Mouse (Mus musculus) hindbrain, embryonic 15.5 days (tissue): ENCODE measurements around the gene Cd40. TPM values are rescaled to one million over a fixed set of nuclear protein-coding genes. Genes with fewer than 3 reads are reported as not detected.

Experiments used
- ATAC-seq: fragments of 200-750 bp; cut with Nextera tagmentation; 2 replicates; pipeline ENCODE4 v1.8.0; 2017; ENCODE audit warnings: low read depth, moderate number of reproducible peaks, moderate TSS enrichment; ENCODE audit not compliant: low FRiP score
- H3K27ac ChIP-seq: fragments of 300-500 bp; sonication (generic); replicated peaks from 2 replicates; pipeline ENCODE4 v1.5.1; 2015; ENCODE audit warnings: mild to moderate bottlenecking, inconsistent platforms
- H3K27me3 ChIP-seq: fragments of 300-500 bp; sonication (generic); 2 replicates; pipeline ENCODE4 v1.6.1; 2015; ENCODE audit warnings: control low read depth, inconsistent platforms
- H3K36me3 ChIP-seq: fragments of 300-500 bp; sonication (generic); 2 replicates; pipeline ENCODE4 v1.6.1; 2015; ENCODE audit warnings: control low read depth, inconsistent platforms
- H3K4me1 ChIP-seq: fragments of 300-500 bp; sonication (generic); replicated peaks from 2 replicates; pipeline ENCODE4 v1.6.1; 2015; ENCODE audit warnings: control low read depth, inconsistent platforms
- H3K4me2 ChIP-seq: fragments of 300-500 bp; sonication (generic); 2 replicates; pipeline ENCODE4 v1.6.1; 2015; ENCODE audit warnings: moderate library complexity, mild to moderate bottlenecking, inconsistent platforms
- H3K4me3 ChIP-seq: fragments of 300-500 bp; sonication (generic); 2 replicates; pipeline ENCODE4 v1.5.1; 2015; ENCODE audit warnings: mild to moderate bottlenecking, inconsistent platforms
- H3K9ac ChIP-seq: fragments of 300-500 bp; sonication (generic); 2 replicates; pipeline ENCODE4 v1.6.1; 2015; ENCODE audit warnings: inconsistent platforms
- H3K9me3 ChIP-seq: fragments of 300-500 bp; sonication (generic); 2 replicates; pipeline ENCODE4 v1.6.1; 2016; ENCODE audit warnings: control low read depth, inconsistent platforms
- WGBS: fragments of 180-500 bp; shearing (Covaris S2); methylation state at CpG from one replicate; pipeline ENCODE4 v1.1.7; 2015; 5-methylcytosine and 5-hydroxymethylcytosine counted together
- polyA plus RNA-seq: library from polyadenylated mRNA; unstranded; fragments of >200 nt; fragmentation: Nextera tagmentation; extraction: Ambion mirVana; gene quantifications from 2 replicates; pipeline ENCODE4 v1.2.1, GENCODE M21; 2015

The Cd40 gene
- 5.6 and 6.9 TPM in 2 replicates for polyA plus RNA-seq

DNA sequence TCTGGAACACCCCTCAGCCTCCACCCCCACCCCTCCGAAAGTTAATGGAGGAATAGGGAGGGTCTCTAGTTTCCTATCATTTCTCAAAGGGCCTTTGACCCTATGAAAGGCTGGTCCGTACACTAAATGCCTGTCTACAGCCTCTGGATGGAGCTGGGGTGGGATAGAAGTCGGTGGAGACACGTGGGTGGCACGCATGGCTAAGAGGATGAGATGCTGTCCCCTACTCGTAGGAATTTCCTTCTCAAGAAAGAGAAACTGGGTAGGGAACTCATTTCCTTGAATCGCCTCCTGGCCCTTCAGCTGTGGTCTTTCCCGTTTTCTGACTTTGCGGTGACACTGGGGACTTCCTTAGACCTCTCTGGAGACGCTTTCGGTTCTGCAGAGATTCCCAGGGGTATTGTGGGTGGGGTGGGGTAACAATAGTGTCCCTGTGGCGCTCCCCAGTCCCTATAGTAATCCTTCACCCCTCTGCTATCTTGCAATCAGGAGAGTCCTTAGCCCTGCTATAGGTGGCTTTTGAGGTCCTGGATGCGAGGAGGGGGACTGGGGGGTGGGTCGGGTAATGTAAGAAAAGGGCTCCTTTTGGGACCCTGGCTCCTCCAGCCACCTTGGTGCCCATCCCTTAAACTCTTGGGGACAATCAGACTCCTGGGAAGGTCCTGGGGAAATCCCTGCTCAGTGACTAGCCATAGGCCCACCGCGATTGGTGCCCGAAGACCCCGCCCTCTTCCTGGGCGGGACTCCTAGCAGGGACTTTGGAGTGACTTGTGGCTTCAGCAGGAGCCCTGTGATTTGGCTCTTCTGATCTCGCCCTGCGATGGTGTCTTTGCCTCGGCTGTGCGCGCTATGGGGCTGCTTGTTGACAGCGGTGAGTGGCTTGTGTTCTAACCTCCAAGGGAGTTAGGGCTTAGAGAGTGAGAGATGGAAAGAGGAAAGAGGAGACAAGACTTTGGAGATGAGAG, at the start of gene Cd40:
Gene Cd40 (plus strand): TSS at position 740 of the 965 bp plus-strand sequence.
- H3K36me3 ChIP-seq: no peaks in the 10 kb centered on the region
- peaks cover 8% of the 10 kb centered on the region for H3K4me1 ChIP-seq
- H3K27me3 ChIP-seq: 0 out of 2 replicates have a peak, but pooled peaks cover 2% of the 10 kb centered on the region
- no peaks in the 10 kb centered on the region for H3K9me3 ChIP-seq
- 13% methylated on average over 25 of the region's 25 CpGs for WGBS
- ATAC-seq: no peak
- H3K27ac ChIP-seq: 0 out of 2 replicates have a peak within 1 kb of the TSS, but pooled peaks have one; percentile 23
- peak within 1 kb of the TSS; percentile 40 for H3K4me2 ChIP-seq
- no peak within 1 kb of the TSS for H3K9ac ChIP-seq
- peak within 1 kb of the TSS; percentile 18 for H3K4me3 ChIP-seq

GRCm38 (mm10) chr2:165006813-165007212, 48.6 kb upstream of the Cd40 start:
- H3K9me3 ChIP-seq: no peaks in the 10 kb centered on the region
- no peaks in the 10 kb centered on the region for H3K27me3 ChIP-seq
- no peak overlapping the region for H3K27ac ChIP-seq
- ATAC-seq: no peak
- H3K4me1 ChIP-seq: no peaks in the 10 kb centered on the region
- H3K36me3 ChIP-seq: peaks cover 99% of the 10 kb centered on the region
- H3K4me3 ChIP-seq: no peak overlapping the region
- H3K9ac ChIP-seq: no peak overlapping the region
- H3K4me2 ChIP-seq: no peak overlapping the region
- 94% methylated on average over 4 of the region's 4 CpGs for WGBS

- Histone ChIP-seq H3K4me2 (no peak overlapping the region), H3K27me3 (no peaks in the 10 kb centered on the region), H3K4me3 (no peak overlapping the region), H3K9ac (no peak overlapping the region), H3K36me3 (peaks cover 98% of the 10 kb centered on the region), H3K4me1 (no peaks in the 10 kb centered on the region), H3K9me3 (no peaks in the 10 kb centered on the region), H3K27ac (no peak overlapping the region)
- 98% methylated on average over 1 of the region's 1 CpGs for WGBS
- ATAC-seq: no peak
Measured at GRCm38 (mm10) chr2:165007986-165008385, 47.4 kb upstream of the Cd40 start.

DNA sequence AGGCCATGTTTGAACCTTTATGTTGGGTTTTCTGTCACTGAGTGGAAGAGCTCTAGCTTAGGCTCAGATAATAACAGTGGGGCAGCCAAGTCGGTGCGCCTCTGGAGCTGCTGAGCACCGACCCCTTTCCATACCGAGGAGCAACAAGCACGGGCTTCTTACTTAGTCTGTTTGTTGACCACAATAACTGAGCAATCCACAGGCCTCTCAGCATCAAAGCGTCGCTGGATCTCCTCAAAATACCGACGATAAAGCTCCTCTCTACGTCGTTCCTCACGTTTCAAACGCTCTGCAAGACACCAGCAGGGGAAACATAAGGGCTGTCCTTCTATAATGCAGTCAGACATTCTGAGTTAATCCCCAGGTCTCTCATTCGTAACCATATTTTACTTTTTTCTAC, 46.3 kb upstream of the Cd40 start:
- ATAC-seq: no peak
- H3K36me3 ChIP-seq: peaks cover 90% of the 10 kb centered on the region

GRCm38 (mm10) chr2:165009581-165009980, 45.8 kb upstream of the Cd40 start:
- ATAC-seq: no peak
- 94% methylated on average over 2 of the region's 2 CpGs for WGBS
- no peaks in the 10 kb centered on the region for H3K4me1 ChIP-seq

More for the DNA sequence above, 46.3 kb upstream of the Cd40 start:
- no peaks in the 10 kb centered on the region for H3K4me1 ChIP-seq
- no peak overlapping the region for H3K27ac ChIP-seq
- H3K4me2 ChIP-seq: no peak overlapping the region
- 95% methylated on average over 14 of the region's 14 CpGs for WGBS
- H3K9me3 ChIP-seq: no peaks in the 10 kb centered on the region
- no peak overlapping the region for H3K4me3 ChIP-seq
- no peaks in the 10 kb centered on the region for H3K27me3 ChIP-seq
- H3K9ac ChIP-seq: no peak overlapping the region

GRCm38 (mm10) chr2:165010351-165010750, 45.1 kb upstream of the Cd40 start:
- no peak for ATAC-seq
- no peak overlapping the region for H3K27ac ChIP-seq
- 88% methylated on average over 10 of the region's 10 CpGs for WGBS
- H3K9ac ChIP-seq: no peak overlapping the region
- H3K4me3 ChIP-seq: no peak overlapping the region
- H3K4me2 ChIP-seq: no peak overlapping the region
- no peaks in the 10 kb centered on the region for H3K9me3 ChIP-seq
- H3K36me3 ChIP-seq: peaks cover 79% of the 10 kb centered on the region
- no peaks in the 10 kb centered on the region for H3K4me1 ChIP-seq
- H3K27me3 ChIP-seq: no peaks in the 10 kb centered on the region

More at GRCm38 (mm10) chr2:165009581-165009980, 45.8 kb upstream of the Cd40 start:
- Histone ChIP-seq H3K36me3 (peaks cover 86% of the 10 kb centered on the region), H3K9me3 (no peaks in the 10 kb centered on the region), H3K9ac (no peak overlapping the region), H3K27me3 (no peaks in the 10 kb centered on the region), H3K27ac (no peak overlapping the region), H3K4me2 (no peak overlapping the region), H3K4me3 (no peak overlapping the region)

DNA sequence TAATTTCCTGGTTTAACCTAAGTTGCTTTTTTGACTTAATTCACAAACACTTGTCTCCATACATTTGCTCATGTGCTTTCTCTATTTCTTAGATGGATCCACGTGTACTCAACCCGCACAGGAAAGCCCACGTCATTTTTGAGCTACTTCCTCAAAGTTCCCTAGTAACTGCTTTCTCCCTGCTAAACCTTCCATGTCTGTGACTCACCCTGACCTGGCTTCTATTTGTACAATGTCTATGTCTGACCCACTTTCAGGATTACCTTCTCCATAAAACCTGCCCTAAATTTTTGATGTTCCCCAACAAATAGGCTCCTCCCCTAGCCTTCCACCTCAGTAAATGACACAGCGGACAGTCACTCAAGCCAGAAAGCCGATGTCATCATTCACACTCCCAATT, 40.5 kb upstream of the Cd40 start:
- Histone ChIP-seq H3K27ac (no peak overlapping the region), H3K9me3 (no peaks in the 10 kb centered on the region), H3K36me3 (peaks cover 36% of the 10 kb centered on the region), H3K4me2 (no peak overlapping the region), H3K9ac (no peak overlapping the region), H3K27me3 (no peaks in the 10 kb centered on the region), H3K4me1 (no peaks in the 10 kb centered on the region), H3K4me3 (no peak overlapping the region)
- no peak for ATAC-seq
- WGBS: 95% methylated on average over 5 of the region's 5 CpGs

GRCm38 (mm10) chr2:165020490-165020889, 34.9 kb upstream of the Cd40 start:
- no peak overlapping the region for H3K27ac ChIP-seq
- no peak for ATAC-seq
- H3K4me3 ChIP-seq: no peak overlapping the region
- H3K4me1 ChIP-seq: no peaks in the 10 kb centered on the region; the same call in 1 of the 2 replicates
- H3K27me3 ChIP-seq: no peaks in the 10 kb centered on the region
- H3K9ac ChIP-seq: no peak overlapping the region
- H3K4me2 ChIP-seq: no peak overlapping the region
- 0 out of 2 replicates have a peak, but pooled peaks cover 10% of the 10 kb centered on the region for H3K36me3 ChIP-seq
- WGBS: 66% methylated on average over 3 of the region's 3 CpGs
- H3K9me3 ChIP-seq: no peaks in the 10 kb centered on the region

GRCm38 (mm10) chr2:165027163-165027562, 28.3 kb upstream of the Cd40 start:
- H3K4me1 ChIP-seq: peaks cover 25% of the 10 kb centered on the region
- H3K4me2 ChIP-seq: no peak overlapping the region
- no peak overlapping the region for H3K27ac ChIP-seq
- H3K27me3 ChIP-seq: no peaks in the 10 kb centered on the region
- H3K4me3 ChIP-seq: no peak overlapping the region
- WGBS: 76% methylated on average over 1 of the region's 1 CpGs
- 0 out of 2 replicates have a peak, but pooled peaks cover 3% of the 10 kb centered on the region for H3K36me3 ChIP-seq
- no peaks in the 10 kb centered on the region for H3K9me3 ChIP-seq
- no peak for ATAC-seq
- no peak overlapping the region for H3K9ac ChIP-seq

GRCm38 (mm10) chr2:165032533-165032932, 22.9 kb upstream of the Cd40 start:
- Histone ChIP-seq H3K9me3 (no peaks in the 10 kb centered on the region), H3K27me3 (no peaks in the 10 kb centered on the region), H3K27ac (no peak overlapping the region; the same call in 1 of the 2 replicates), H3K9ac (no peak overlapping the region), H3K4me2 (peak overlapping the region; percentile 60), H3K4me1 (peaks cover 41% of the 10 kb centered on the region), H3K4me3 (peak overlapping the region; percentile 87), H3K36me3 (no peaks in the 10 kb centered on the region)
- no peak for ATAC-seq
- 38% methylated on average over 3 of the region's 3 CpGs for WGBS

DNA sequence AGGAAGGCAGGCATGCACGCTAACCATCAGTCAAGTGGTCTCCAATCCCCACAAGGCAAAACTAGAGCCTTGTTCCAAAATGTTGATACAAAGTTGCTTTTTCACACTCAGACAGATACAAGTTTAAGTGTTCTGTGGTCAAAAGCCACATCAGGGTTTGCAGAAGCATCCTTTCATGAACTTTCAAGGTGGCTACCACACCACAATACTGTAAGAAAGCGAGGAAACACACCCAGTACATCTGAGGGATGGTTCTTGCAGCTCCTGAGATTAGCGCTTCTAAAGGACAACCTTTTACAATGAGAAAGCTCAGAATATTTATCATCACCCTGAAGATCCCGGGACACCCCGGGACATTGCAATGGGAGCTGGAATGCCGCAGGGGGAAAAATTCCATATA, 22.1 kb upstream of the Cd40 start:
- Histone ChIP-seq H3K4me3 (peak overlapping the region; percentile 87), H3K9me3 (no peaks in the 10 kb centered on the region), H3K27ac (no peak overlapping the region), H3K9ac (peak overlapping the region; percentile 95), H3K36me3 (no peaks in the 10 kb centered on the region), H3K4me2 (peak overlapping the region; percentile 60), H3K27me3 (no peaks in the 10 kb centered on the region), H3K4me1 (peaks cover 41% of the 10 kb centered on the region)
- 36% methylated on average over 6 of the region's 6 CpGs for WGBS
- no peak for ATAC-seq
